Mouse (Mus musculus) thymus, postnatal 25 days (tissue): ENCODE measurements around the gene Denr.
A peak's percentile ranks its signal among the peaks of the same experiment; 100 is the strongest.

Experiments
- DNase-seq: peaks from one replicate; pipeline ENCODE4 v3.0.0; 2022

The Denr gene

GRCm38 (mm10) chr5:123973299-123974178 lies 66.6 kb downstream of the Denr start, which contains the start of gene Hip1r:
Hip1r (plus strand) TSS chr5:123973628.
- DNase-seq = peak; percentile 74

GRCm38 (mm10) chr5:123974179-123974485 lies 67.2 kb downstream of the Denr start:
- peak; percentile 21 for DNase-seq

GRCm38 (mm10) chr5:123974616-123975111 lies 67.7 kb downstream of the Denr start:
- DNase-seq = peak; percentile 27

- DNase-seq = no peak
Measured at GRCm38 (mm10) chr5:123975668-123976180, 68.7 kb downstream of the Denr start.

- DNase-seq = no peak
Measured at GRCm38 (mm10) chr5:123977231-123977630, 70.3 kb downstream of the Denr start.

- DNase-seq = no peak
Measured at GRCm38 (mm10) chr5:123978131-123978530, 71.2 kb downstream of the Denr start.
